Mouse (Mus musculus): ENCODE measurements around the gene Zbtb42.

Gene Zbtb42

DNA sequence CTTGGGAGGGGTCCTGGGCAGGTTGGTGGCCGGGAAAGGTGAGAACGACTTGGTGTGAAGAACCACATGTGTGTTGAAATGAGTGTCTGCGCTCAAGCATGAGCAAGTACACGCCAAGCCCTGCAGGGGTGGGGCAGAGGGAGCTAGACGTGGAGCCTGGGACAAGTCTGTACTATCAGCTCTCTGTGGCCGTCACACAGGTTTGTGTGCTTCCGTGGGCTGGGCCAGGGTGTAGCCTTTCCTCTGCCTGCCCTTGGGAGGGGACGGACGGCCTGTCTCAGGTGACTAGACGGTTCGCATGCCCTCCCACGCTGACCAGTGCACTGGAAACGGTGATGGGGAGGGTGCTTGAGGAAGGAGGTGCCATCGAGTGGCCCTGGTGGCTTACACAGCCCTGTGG, 52.2 kb downstream of the Zbtb42 start:
- no peak for DNase-seq (ENCODE audit: low read depth)

All from fibroblast of lung, adult 2 months (primary cell).